Mouse (Mus musculus) left cerebral cortex, adult 8-10 months (tissue): ENCODE results near the gene Taf1b. TPM values are rescaled to one million over a fixed set of nuclear protein-coding genes. Genes with fewer than 3 reads are reported as not detected.
"Not testable (repeated sequence)": the region's sequence is repeated elsewhere in the genome, so short reads cannot be mapped to it uniquely, and the experiment has no call there.

Experiments
- DNase-seq, 2 experiments: peaks; one replicate each; pipeline ENCODE4 v3.0.0; 2022; ENCODE audit warnings: low spot score in 2 of 2
- total RNA-seq, 4 experiments: library from RNA; stranded (reverse); gene quantifications; 2 replicates each; pipeline ENCODE4 v1.2.4; 2022

The Taf1b gene
- 10 to 100 TPM; 27.9 to 32.7 (median 30.1) TPM for total RNA-seq

DNA sequence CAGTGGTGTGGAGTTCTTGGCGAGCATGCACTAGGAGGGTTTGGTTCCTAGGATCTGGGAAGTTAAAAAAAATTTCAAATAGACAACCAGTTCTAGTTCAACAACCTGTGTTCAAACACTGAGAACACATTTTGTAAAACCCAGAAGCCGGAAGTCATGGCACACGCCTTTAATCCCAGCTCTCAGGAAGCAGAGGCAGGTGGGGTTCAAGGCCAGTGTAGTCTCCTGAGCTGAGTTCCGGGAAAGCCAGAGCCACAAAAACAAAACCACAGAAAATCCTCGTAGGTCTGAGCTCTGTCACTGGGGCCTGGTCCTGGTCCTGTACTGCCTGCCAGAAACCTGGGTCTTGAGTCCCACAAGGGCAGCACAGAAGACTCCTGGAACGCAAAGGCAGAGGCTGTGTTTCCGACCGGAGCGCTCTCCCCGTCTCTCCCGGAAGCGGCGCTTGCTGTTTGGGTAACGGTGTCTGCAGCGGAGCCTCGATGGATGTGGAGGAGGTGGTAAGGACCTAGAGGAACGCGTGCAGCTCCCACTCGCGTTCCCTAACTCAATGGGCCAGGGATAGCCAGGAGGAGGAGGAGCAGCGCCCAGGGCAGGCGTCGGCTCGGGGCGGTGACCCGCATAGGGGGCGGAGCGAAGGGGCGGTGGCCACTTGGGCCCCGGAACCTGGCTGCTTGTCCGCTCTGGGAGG lies at the start of gene Taf1b:
Taf1b (plus strand) TSS at position 210 of the 691 bp plus-strand sequence.
- DNase-seq, result peak; percentile 70 to 78

- no peak for DNase-seq
Measured at GRCm38 (mm10) chr12:24460406-24460805, 37.8 kb upstream of the Taf1b start.

- DNase-seq, result peak in 1 of 2 experiments; percentile 8
Measured at GRCm38 (mm10) chr12:24462121-24462520, 36.0 kb upstream of the Taf1b start.

DNA sequence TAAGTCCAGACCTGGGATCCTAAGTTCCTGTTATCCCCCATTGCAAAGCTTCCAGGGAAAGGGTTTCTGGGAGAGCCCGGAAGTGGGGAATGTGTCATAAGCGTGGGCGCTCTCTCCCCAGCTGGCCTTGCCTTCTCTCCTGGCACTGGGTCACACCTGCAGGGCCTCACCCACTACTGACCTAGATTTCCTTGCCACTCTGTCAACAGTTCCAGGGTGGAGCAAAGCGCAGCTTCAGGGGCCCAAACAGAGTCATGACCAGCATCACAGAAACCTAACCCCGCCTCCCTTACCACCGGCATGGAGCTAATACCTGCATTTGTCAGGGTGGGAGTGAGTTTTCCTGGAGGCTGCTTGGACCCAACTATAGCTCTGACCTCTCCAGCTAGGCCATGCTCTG lies 34.7 kb upstream of the Taf1b start:
- DNase-seq, result not testable (repeated sequence)

GRCm38 (mm10) chr12:24468966-24469365 lies 29.2 kb upstream of the Taf1b start:
- no peak for DNase-seq

- DNase-seq, result no peak
Measured at GRCm38 (mm10) chr12:24470943-24471342, 27.2 kb upstream of the Taf1b start.

GRCm38 (mm10) chr12:24473221-24473620 lies 24.9 kb upstream of the Taf1b start:
- DNase-seq, result no peak

- DNase-seq, result no peak
Measured at GRCm38 (mm10) chr12:24484930-24485329, 13.2 kb upstream of the Taf1b start.

- DNase-seq, result no peak
Measured at GRCm38 (mm10) chr12:24486882-24487281, 11.3 kb upstream of the Taf1b start.

DNA sequence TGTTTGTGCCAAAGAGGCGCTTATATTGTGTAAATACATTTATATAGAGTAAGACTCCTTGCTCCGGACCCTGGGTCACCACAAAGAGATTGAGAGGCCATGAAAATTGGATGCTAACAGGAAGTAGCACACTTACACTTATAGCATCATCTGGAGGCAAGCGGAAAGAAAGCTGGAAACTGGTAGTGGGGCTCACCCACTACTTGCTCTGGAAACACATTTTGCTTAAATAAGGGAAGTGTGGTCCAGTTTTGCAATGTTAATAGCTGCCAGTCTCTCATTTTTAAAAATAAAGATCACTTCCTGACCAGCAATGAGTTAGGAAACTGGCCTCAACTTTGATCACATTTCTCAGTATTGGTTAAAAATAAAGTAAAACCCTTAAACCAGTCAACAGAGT lies 5.7 kb upstream of the Taf1b start:
- not testable (repeated sequence) for DNase-seq

GRCm38 (mm10) chr12:24493011-24493410 lies 5.1 kb upstream of the Taf1b start:
- no peak for DNase-seq

DNA sequence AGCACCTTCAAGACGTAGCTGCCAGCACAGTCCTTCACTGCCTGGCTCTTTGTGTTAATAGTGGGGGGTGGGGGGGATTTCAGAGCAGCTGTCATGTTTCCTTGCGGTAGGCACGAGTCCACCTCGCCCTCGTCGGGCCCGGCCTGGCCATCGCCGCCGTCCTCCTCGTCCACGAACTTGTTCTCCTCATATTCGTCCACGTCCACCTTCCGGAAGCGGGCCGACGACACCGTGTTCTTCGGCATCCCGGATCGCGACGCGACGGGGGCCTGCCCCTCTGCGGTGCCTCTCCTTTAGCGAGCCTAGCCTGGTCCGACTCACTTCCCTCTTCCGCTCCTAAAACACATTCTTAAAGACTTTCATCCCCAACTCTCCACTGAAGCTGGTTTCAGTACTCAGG lies 4.7 kb upstream of the Taf1b start:
- no peak for DNase-seq

GRCm38 (mm10) chr12:24494791-24495190 lies 3.4 kb upstream of the Taf1b start:
- not testable (repeated sequence) for DNase-seq

DNA sequence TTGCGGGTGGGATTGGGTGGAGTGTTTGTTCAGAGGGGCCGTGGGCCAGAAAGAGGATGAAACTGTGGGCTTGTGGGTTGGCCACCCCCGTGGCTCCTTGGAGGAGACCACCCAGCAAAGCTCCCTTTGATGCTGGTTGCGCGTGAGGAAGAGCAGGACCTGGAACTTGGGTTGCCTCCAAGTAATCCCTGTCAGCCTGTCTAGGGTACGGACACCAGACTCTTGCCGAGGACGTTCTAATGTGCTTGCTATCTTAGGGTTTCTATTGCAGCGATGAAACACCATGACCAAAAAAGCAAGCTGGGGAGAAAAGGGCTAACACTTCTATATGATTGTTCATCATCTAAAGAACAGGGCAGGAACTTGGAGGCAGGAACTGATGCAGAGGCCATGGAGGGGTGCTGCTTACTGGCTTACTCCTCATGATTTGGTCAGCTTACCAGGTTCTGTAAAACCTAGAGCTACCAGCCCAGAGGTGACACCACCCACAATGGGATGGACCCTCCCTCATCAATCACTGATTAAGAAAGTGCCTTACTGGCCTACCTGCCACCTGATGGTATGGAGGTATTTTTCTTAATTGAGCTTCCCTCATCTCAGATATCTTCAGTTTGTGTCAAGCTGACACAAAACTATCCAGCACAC lies 804 bp downstream of the Taf1b start:
- DNase-seq, result peak in 1 of 2 experiments; percentile 9

- no peak for DNase-seq
Measured at GRCm38 (mm10) chr12:24517118-24517517, 19.0 kb downstream of the Taf1b start.

GRCm38 (mm10) chr12:24521076-24521475 lies 22.9 kb downstream of the Taf1b start:
- DNase-seq, result no peak

DNA sequence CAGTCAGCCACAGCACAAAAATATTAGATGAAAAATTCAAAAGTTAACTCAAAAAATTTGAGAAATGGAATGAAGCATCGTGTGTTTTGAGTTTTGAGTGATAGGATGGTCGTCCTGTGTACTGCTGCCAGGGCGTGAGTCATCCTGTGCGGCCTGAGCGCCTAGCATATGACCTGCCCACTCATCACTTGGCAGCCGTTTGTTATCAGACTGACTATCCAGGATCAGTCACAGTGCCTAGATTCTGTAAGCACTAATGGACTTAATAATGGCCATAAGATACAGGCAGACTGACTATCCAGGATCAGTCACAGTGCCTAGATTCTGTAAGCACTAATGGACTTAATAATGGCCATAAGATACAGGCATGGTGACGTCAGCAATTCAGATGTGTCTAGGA lies 26.9 kb downstream of the Taf1b start:
- DNase-seq, result not testable (repeated sequence)

DNA sequence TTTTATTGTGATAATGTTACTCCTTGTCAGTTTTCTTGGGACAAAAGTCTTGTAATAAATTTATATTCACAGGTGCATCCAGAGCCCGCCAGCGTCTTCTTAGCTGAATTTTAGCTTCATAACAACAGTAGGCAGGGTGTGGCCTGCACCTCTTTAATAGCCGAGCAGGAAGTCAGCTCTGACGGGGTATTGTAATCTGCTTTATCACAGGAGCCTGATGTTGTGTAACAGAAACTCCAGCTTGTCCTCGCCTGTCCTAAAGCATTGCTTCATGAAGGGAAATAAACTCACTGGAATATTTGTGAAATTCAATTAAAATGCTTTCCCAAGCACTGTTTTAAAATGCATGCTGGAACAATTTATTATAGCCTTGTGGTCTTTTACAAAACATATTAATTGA lies 38.2 kb downstream of the Taf1b start:
- no peak for DNase-seq

- no peak for DNase-seq
Measured at GRCm38 (mm10) chr12:24537201-24537600, 39.0 kb downstream of the Taf1b start.

GRCm38 (mm10) chr12:24537965-24538364 lies 39.8 kb downstream of the Taf1b start:
- peak in 1 of 2 experiments; percentile 20 for DNase-seq

GRCm38 (mm10) chr12:24541426-24542154 lies 43.4 kb downstream of the Taf1b start:
- DNase-seq, result peak in 1 of 2 experiments; percentile 17

- DNase-seq, result no peak
Measured at GRCm38 (mm10) chr12:24547686-24548085, 49.5 kb downstream of the Taf1b start.
